7 mouse cellular contexts compared by ENCODE assay signal in the genomic region with DNA sequence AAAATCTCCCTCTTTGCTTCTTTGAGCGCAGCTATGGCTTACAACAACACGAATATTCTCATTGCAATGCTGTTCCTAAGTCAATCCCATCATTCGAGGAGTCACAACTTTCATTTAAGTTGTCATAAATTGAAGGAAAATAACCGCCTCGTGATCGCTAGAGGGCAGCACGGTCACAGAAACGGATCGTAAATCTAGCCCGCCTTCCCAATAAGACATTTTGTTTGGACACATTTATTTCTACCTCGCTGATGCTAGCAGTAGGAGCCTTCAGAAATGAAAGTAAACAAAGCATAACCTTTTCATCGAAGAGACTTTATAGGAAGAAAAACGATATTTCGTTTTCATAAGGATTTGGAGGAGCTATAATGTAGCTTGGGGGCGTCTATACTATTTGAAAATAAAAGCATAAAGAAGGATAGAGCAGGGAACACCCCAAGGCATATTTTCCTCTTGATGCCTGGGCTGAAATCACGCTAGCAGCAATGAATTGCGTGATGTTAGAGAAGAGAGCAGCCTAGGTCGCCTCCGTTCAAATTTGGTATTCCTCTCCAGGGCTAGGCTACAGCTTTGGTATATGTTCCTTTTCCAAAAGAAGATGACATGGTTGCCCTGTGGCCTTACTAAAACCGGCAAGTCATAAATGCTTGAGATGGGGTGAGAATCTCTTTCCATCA. TPM values are rescaled to one million over a fixed set of nuclear protein-coding genes. Genes with fewer than 3 reads are reported as not detected.
DNase-seq lines count a peak whose midpoint lies in the region; ATAC-seq and TF ChIP-seq lines count a peak whose summit lies in the region.

No protein-coding gene starts in this region.

- 22% methylated on average over 20 of the region's 20 CpGs for WGBS in embryonic facial prominence, embryonic 13.5 days
- 29% methylated on average over 20 of the region's 20 CpGs for WGBS in lung, adult 2 months
- 13% methylated on average over 20 of the region's 20 CpGs for WGBS in olfactory bulb, adult 2 months

- ATAC-seq in embryonic facial prominence, embryonic 13.5 days (ENCODE audit: insufficient number of reproducible peaks, insufficient read depth, low FRiP score, low TSS enrichment, low read depth), result no peak

- H3K4me1 ChIP-seq in ES-E14 (ENCODE audit: control insufficient read depth in 2 of 2, insufficient read depth in 2 of 2, low read length in 2 of 2, poor library complexity in 1 of 2), result no peaks in the 10 kb centered on the region
- no peaks in the 10 kb centered on the region for H3K4me1 ChIP-seq in embryonic facial prominence, embryonic 13.5 days
- H3K4me1 ChIP-seq in lung, adult 2 months (ENCODE audit: control insufficient read depth, insufficient read depth, low read length), result no peaks in the 10 kb centered on the region; the same call in 1 of the 2 replicates
- H3K4me1 ChIP-seq in olfactory bulb, adult 2 months (ENCODE audit: control insufficient read depth, insufficient read depth, low read length), result no peaks in the 10 kb centered on the region

- in situ Hi-C loops in ES-E14 (cut with MboI; ENCODE audit: low sequenced_read_pairs in 2 of 2, unreplicated experiment in 2 of 2), result no loop called here

- no peak overlapping the region for H3K9ac ChIP-seq in ES-E14 (ENCODE audit: insufficient read depth, low read depth, low read length, poor library complexity, severe bottlenecking)
- H3K9ac ChIP-seq in embryonic facial prominence, embryonic 13.5 days, result peak overlapping the region; percentile 22; the same call in 1 of the 2 replicates

- peak; percentile 88 for TF ChIP-seq CTCF in layer of hippocampus, adult 2 months (conservative IDR thresholded peaks at IDR 0.05)
- TF ChIP-seq CTCF in lung, adult 2 months (IDR thresholded peaks at IDR 0.05; ENCODE audit: insufficient read depth, low read length), result peak; percentile 74
- no peak for TF ChIP-seq CTCF in olfactory bulb, adult 2 months (IDR thresholded peaks at IDR 0.05; ENCODE audit: insufficient read depth, low read depth, low read length)

- intact Hi-C loops in heart, postnatal 10 days (cut with DNase I), result loop anchor here (5.0 kb wide), 1 partner anchor 1812 kb away; no protein-coding TSS in a partner anchor

- no peaks in the 10 kb centered on the region for H3K9me3 ChIP-seq in ES-E14 (ENCODE audit: control insufficient read depth, insufficient read depth, low read depth, low read length)
- H3K9me3 ChIP-seq in embryonic facial prominence, embryonic 13.5 days, result no peaks in the 10 kb centered on the region

- no peaks in the 10 kb centered on the region for H3K27me3 ChIP-seq in embryonic facial prominence, embryonic 13.5 days

- peak; percentile 31 for DNase-seq in ES-E14 (ENCODE audit: low read depth, low spot score)
- DNase-seq in adrenal gland, postnatal 36 days, result peak; percentile 14 to 44
- peak; percentile 50 to 57 for DNase-seq in heart, postnatal 10 days
- DNase-seq in layer of hippocampus, adult 2 months (ENCODE audit: low spot score in 2 of 2), result peak; percentile 34 to 64
- peak; percentile 4 for DNase-seq in lung, adult 2 months

- no peak overlapping the region for H3K4me3 ChIP-seq in ES-E14 (ENCODE audit: insufficient read depth in 1 of 2, low read depth in 1 of 2, low read length in 2 of 2, poor library complexity in 1 of 2, severe bottlenecking in 1 of 2)
- H3K4me3 ChIP-seq in embryonic facial prominence, embryonic 13.5 days, result peak overlapping the region; percentile 20
- H3K4me3 ChIP-seq in layer of hippocampus, adult 2 months, result peak overlapping the region; percentile 49
- H3K4me3 ChIP-seq in lung, adult 2 months (replicated peaks; ENCODE audit: extremely low read depth, low read depth, low read length), result no peak overlapping the region
- peak overlapping the region; percentile 18 for H3K4me3 ChIP-seq in olfactory bulb, adult 2 months (ENCODE audit: insufficient read depth, low read depth, low read length)

- no peak for TF ChIP-seq POLR2A in lung, adult 2 months (IDR thresholded peaks at IDR 0.05; ENCODE audit: borderline replicate concordance, extremely low read depth, low read depth, low read length)
- TF ChIP-seq POLR2A in olfactory bulb, adult 2 months (IDR thresholded peaks at IDR 0.05; ENCODE audit: insufficient read depth, low read depth, low read length), result no peak

- peak overlapping the region; percentile 38 for H3K4me2 ChIP-seq in embryonic facial prominence, embryonic 13.5 days

- no peak overlapping the region for H3K27ac ChIP-seq in ES-E14 (ENCODE audit: insufficient read depth, low read depth, low read length, poor library complexity, severe bottlenecking)
- H3K27ac ChIP-seq in embryonic facial prominence, embryonic 13.5 days, result no peak overlapping the region
- peak overlapping the region; percentile 70 for H3K27ac ChIP-seq in layer of hippocampus, adult 2 months
- H3K27ac ChIP-seq in olfactory bulb, adult 2 months (ENCODE audit: insufficient read depth, low read depth, low read length), result peak overlapping the region; percentile 66; the same call in 1 of the 2 replicates

- no peaks in the 10 kb centered on the region for H3K36me3 ChIP-seq in ES-E14 (ENCODE audit: control insufficient read depth, insufficient read depth, low read length, poor library complexity, severe bottlenecking)
- no peaks in the 10 kb centered on the region for H3K36me3 ChIP-seq in embryonic facial prominence, embryonic 13.5 days

TF ChIP-seq in ES-E14, 5 proteins besides CTCF, POLR2A, EP300 and RAD21:
- no peak for TF ChIP-seq CHD2 (IDR thresholded peaks at IDR 0.05; ENCODE audit: low read depth, low read length)
- TF ChIP-seq ZC3H11A (IDR thresholded peaks at IDR 0.05; ENCODE audit: borderline replicate concordance, low read depth, low read length), result peak; percentile 42; the same call in 1 of the 2 replicates
- no peak for TF ChIP-seq ZNF384 (IDR thresholded peaks at IDR 0.05; ENCODE audit: low read depth, low read length)
- no peak for TF ChIP-seq MAFK (IDR thresholded peaks at IDR 0.05; ENCODE audit: insufficient read depth, low read depth, low read length)
- no peak for TF ChIP-seq HCFC1 (IDR thresholded peaks at IDR 0.05; ENCODE audit: borderline replicate concordance, insufficient read depth, low read length)
TF ChIP-seq in ES-E14: peak in this region for 1.

RNA-seq across cellular contexts. Expression of gene 1700017N19Rik, which starts 39.6 kb away (rescaled TPM):
- not detected in 2 replicates for total RNA-seq in ES-E14 (2012; rRNA removed)
- total RNA-seq in adrenal gland, postnatal 36 days (2021), result not detected
- polyA plus RNA-seq in embryonic facial prominence, embryonic 13.5 days (2015; fragmentation: Nextera tagmentation; extraction: Ambion mirVana), result not detected in 2 replicates
- not detected for total RNA-seq in heart, postnatal 10 days (2021)
- total RNA-seq in layer of hippocampus, adult 2 months (2021), result not detected
- not detected in 2 replicates for polyA plus RNA-seq in lung, adult 2 months (2012; rRNA removed)
- not detected in 2 replicates for polyA plus RNA-seq in olfactory bulb, adult 2 months (2012; ENCODE audit: insufficient read depth, insufficient read length, low replicate concordance, missing spikeins)

RNA-seq across cellular contexts. Expression of gene 4930430F08Rik, which starts 39.7 kb away (rescaled TPM):
- 20.7 and 21.4 TPM in 2 replicates for total RNA-seq in ES-E14 (2012; rRNA removed)
- 10 to 100 TPM in 1 of 2 experiments, 1 to 10 TPM in 1; 8.8 to 15.4 TPM for total RNA-seq in adrenal gland, postnatal 36 days (2021)
- 8.2 and 8.8 TPM in 2 replicates for polyA plus RNA-seq in embryonic facial prominence, embryonic 13.5 days (2015; fragmentation: Nextera tagmentation; extraction: Ambion mirVana)
- 1 to 10 TPM; 2.3 to 3.4 TPM for total RNA-seq in heart, postnatal 10 days (2021)
- 10 to 100 TPM; 22.7 to 27.2 TPM for total RNA-seq in layer of hippocampus, adult 2 months (2021)
- polyA plus RNA-seq in lung, adult 2 months (2012; rRNA removed), result 7.9 and 9.4 TPM in 2 replicates
- polyA plus RNA-seq in olfactory bulb, adult 2 months (2012; ENCODE audit: insufficient read depth, insufficient read length, low replicate concordance, missing spikeins), result not detected in 2 replicates

Comparison
In these comparisons a context has a peak if more than half of its experiments do, and no peak if none do; other contexts are left out.
1. H3K27ac ChIP-seq: peak in layer of hippocampus, adult 2 months (single experiment) and olfactory bulb, adult 2 months (single experiment); none in ES-E14 (single experiment) and embryonic facial prominence, embryonic 13.5 days (single experiment).
2. H3K4me3 ChIP-seq: peak in embryonic facial prominence, embryonic 13.5 days (single experiment), layer of hippocampus, adult 2 months (single experiment) and olfactory bulb, adult 2 months (single experiment); none in ES-E14 (0 of 2) and lung, adult 2 months (single experiment).
3. Peak in every context shown above with its lines, with median percentiles within 50 percentile points of each other: DNase-seq.